Mouse (Mus musculus) CH12.LX (cell line): ENCODE results near the gene Serpinb1a. TPM values are rescaled to one million over a fixed set of nuclear protein-coding genes. Genes with fewer than 3 reads are reported as not detected.
A peak's percentile ranks its signal among the peaks of the same experiment; 100 is the strongest.

Experiments used
- DNase-seq: peaks from one replicate; pipeline ENCODE4 v3.0.0-alpha.2; 2013; ENCODE audit errors: extremely low read depth
- H3K27ac ChIP-seq: 2 replicates; pipeline ENCODE4 v1.5.1; 2012; ENCODE audit warnings: low read depth, mild to moderate bottlenecking, control low read depth, moderate library complexity; ENCODE audit not compliant: insufficient read depth
- H3K27me3 ChIP-seq: replicated peaks from 2 replicates; pipeline ENCODE3; 2012; ENCODE audit warnings: inconsistent platforms
- H3K36me3 ChIP-seq, 2 experiments: replicated peaks in 1 of 2; 2 replicates each; pipeline versions ENCODE3 to v1.6.1; 2012; ENCODE audit warnings: inconsistent platforms in 1 of 2, low read length in 1 of 2, mild to moderate bottlenecking in 1 of 2, mixed read lengths in 1 of 2, moderate library complexity in 1 of 2; ENCODE audit not compliant: control insufficient read depth in 1 of 2, insufficient read depth in 1 of 2
- H3K4me1 ChIP-seq, 2 experiments: 2 replicates each; pipeline ENCODE4 v1.6.1; 2012; ENCODE audit warnings: inconsistent platforms in 1 of 2, moderate library complexity in 1 of 2; ENCODE audit not compliant: insufficient read depth in 2 of 2, control insufficient read depth in 1 of 2
- H3K4me2 ChIP-seq: 2 replicates; pipeline ENCODE4 v1.6.1; 2012; ENCODE audit warnings: low read depth, mild to moderate bottlenecking, control low read depth; ENCODE audit not compliant: poor library complexity, insufficient read depth, severe bottlenecking
- H3K4me3 ChIP-seq, 3 experiments: fragments of 150-350 bp in 1 of 3; sonication (generic) in 1 of 3; replicated peaks in 1 of 3; 2 replicates each; pipeline versions ENCODE3 to v1.5.1; 2011 to 2012; ENCODE audit warnings: low read depth in 2 of 3, low read length in 2 of 3, mild to moderate bottlenecking in 2 of 3, moderate library complexity in 2 of 3, control low read depth in 1 of 3, improper control_type of control experiment in 1 of 3, inconsistent platforms in 1 of 3, mixed read lengths in 1 of 3; ENCODE audit not compliant: poor library complexity in 1 of 3
- H3K79me2 ChIP-seq: replicated peaks from 2 replicates; pipeline ENCODE4 v1.6.1; 2012; ENCODE audit warnings: mild to moderate bottlenecking, moderate library complexity; ENCODE audit not compliant: control insufficient read depth, poor library complexity, insufficient read depth, severe bottlenecking; ENCODE audit errors: extremely low read depth
- H3K9ac ChIP-seq: 2 replicates; pipeline ENCODE4 v1.6.1; 2012; ENCODE audit warnings: low read depth, mild to moderate bottlenecking, control low read depth, moderate library complexity; ENCODE audit not compliant: insufficient read depth
- H3K9me3 ChIP-seq: replicated peaks from 2 replicates; pipeline ENCODE3; 2012; ENCODE audit warnings: low read length, inconsistent platforms, mixed read lengths
- BHLHE40 ChIP-seq: IDR thresholded peaks from 2 replicates; pipeline ENCODE4 v1.6.1; 2011; ENCODE audit warnings: mild to moderate bottlenecking, low read depth, low read length, improper control_type of control experiment
- CHD1 ChIP-seq: IDR thresholded peaks from 2 replicates; pipeline ENCODE4 v1.6.1; 2012; ENCODE audit warnings: low read depth, low read length, improper control_type of control experiment, inconsistent platforms
- E2F4 ChIP-seq: IDR thresholded peaks from 2 replicates; pipeline ENCODE4 v1.6.1; 2011; ENCODE audit warnings: low read depth, low read length, improper control_type of control experiment; ENCODE audit not compliant: insufficient replicate concordance
- HCFC1 ChIP-seq: IDR thresholded peaks from 2 replicates; pipeline ENCODE4 v1.6.1; 2012; ENCODE audit warnings: low read depth, mild to moderate bottlenecking, inconsistent platforms, low read length, improper control_type of control experiment
- IRF4 ChIP-seq: IDR thresholded peaks from 2 replicates; pipeline ENCODE4 v1.6.1; 2014; ENCODE audit warnings: low read depth, mild to moderate bottlenecking, inconsistent platforms, low read length, improper control_type of control experiment
- JUN ChIP-seq: IDR thresholded peaks from 2 replicates; pipeline ENCODE4 v1.6.1; 2011; ENCODE audit warnings: low read depth, mild to moderate bottlenecking, low read length, improper control_type of control experiment, moderate library complexity; ENCODE audit not compliant: insufficient read depth
- KAT2A ChIP-seq: IDR thresholded peaks from 2 replicates; pipeline ENCODE4 v1.6.1; 2012; ENCODE audit warnings: low read length, improper control_type of control experiment, inconsistent platforms; ENCODE audit not compliant: insufficient replicate concordance
- MEF2A ChIP-seq: IDR thresholded peaks from 2 replicates; pipeline ENCODE4 v1.6.1; 2014; ENCODE audit warnings: low read depth, mild to moderate bottlenecking, inconsistent platforms, low read length, improper control_type of control experiment, borderline replicate concordance
- MXI1 ChIP-seq: IDR thresholded peaks from 2 replicates; pipeline ENCODE4 v1.6.1; 2011; ENCODE audit warnings: mild to moderate bottlenecking, low read depth, low read length, improper control_type of control experiment
- NELFE ChIP-seq: IDR thresholded peaks from 2 replicates; pipeline ENCODE4 v1.6.1; 2011; ENCODE audit warnings: low read depth, low read length, improper control_type of control experiment
- NRF1 ChIP-seq: IDR thresholded peaks from 2 replicates; pipeline ENCODE4 v1.6.1; 2014; ENCODE audit warnings: low read depth, mild to moderate bottlenecking, inconsistent platforms, low read length, improper control_type of control experiment, moderate library complexity
- PAX5 ChIP-seq: IDR thresholded peaks from 2 replicates; pipeline ENCODE4 v1.6.1; 2012; ENCODE audit warnings: low read length, inconsistent platforms, mixed read lengths
- RAD21 ChIP-seq: IDR thresholded peaks from 2 replicates; pipeline ENCODE4 v1.6.1; 2011; ENCODE audit warnings: low read depth, mild to moderate bottlenecking, low read length, improper control_type of control experiment, moderate library complexity
- RCOR1 ChIP-seq: conservative IDR thresholded peaks from 2 replicates; pipeline ENCODE4 v1.6.1; 2012; ENCODE audit warnings: low read depth, mild to moderate bottlenecking, inconsistent platforms, low read length, improper control_type of control experiment
- TBP ChIP-seq: conservative IDR thresholded peaks from 2 replicates; pipeline ENCODE4 v1.6.1; 2011; ENCODE audit warnings: low read depth, low read length, improper control_type of control experiment
- TCF12 ChIP-seq: IDR thresholded peaks from 2 replicates; pipeline ENCODE4 v1.6.1; 2014; ENCODE audit warnings: low read depth, mild to moderate bottlenecking, inconsistent platforms, low read length, improper control_type of control experiment
- UBTF ChIP-seq: IDR thresholded peaks from 2 replicates; pipeline ENCODE4 v1.6.1; 2012; ENCODE audit warnings: low read depth, mild to moderate bottlenecking, inconsistent platforms, low read length, improper control_type of control experiment, moderate library complexity
- USF1 ChIP-seq: IDR thresholded peaks from 2 replicates; pipeline ENCODE4 v1.6.1; 2014; ENCODE audit warnings: low read depth, mild to moderate bottlenecking, inconsistent platforms, low read length, improper control_type of control experiment
- dilution Hi-C: fragments of 300-500 bp; cut with MboI; formaldehyde crosslinking; loops from 2 replicates; pipeline ENCODE4 v1.14.3; 2020; ENCODE audit warnings: low sequenced_read_pairs; ENCODE audit not compliant: extremely low pct_unique_long_range_greater_than_20kb, extremely low pct_ligation_motif_present
- in situ Hi-C: fragments of 300-500 bp; cut with MboI; formaldehyde crosslinking; loops from 3 replicates; pipeline ENCODE4 v1.14.3; 2019; ENCODE audit warnings: low sequenced_read_pairs, low pct_ligation_motif_present, low pct_unique_long_range_greater_than_20kb, mixed read lengths
- polyA plus RNA-seq: library from polyadenylated mRNA; unstranded; fragments of >175 nt; gene quantifications from 2 replicates; pipeline ENCODE4 v1.2.1, GENCODE M21; 2012; ENCODE audit warnings: low read depth; ENCODE audit not compliant: insufficient read length
- total RNA-seq, 2 experiments: library from RNA; depleted of rRNA; stranded (reverse); fragments of 300-350 nt in 1 of 2; fragments of >200 nt in 1 of 2; gene quantifications; 2 replicates each; pipeline ENCODE4 v1.2.3; 2012 to 2014

Serpinb1a gene
- total and polyA plus RNA-seq, 3 experiments: 2.5 to 23.0 (median 9.3) TPM

- peaks cover 5 to 42% of the 10 kb centered on the region in 2 experiments; a peak in 3 of 4 replicates for H3K4me1 ChIP-seq
- H3K79me2 ChIP-seq: no peaks in the 10 kb centered on the region
- no peak overlapping the region for H3K27ac ChIP-seq
- H3K4me2 ChIP-seq: no peak overlapping the region
- no peaks in the 10 kb centered on the region for H3K9me3 ChIP-seq
- no peak overlapping the region for H3K4me3 ChIP-seq
- peaks cover 4% of the 10 kb centered on the region for H3K27me3 ChIP-seq
- H3K36me3 ChIP-seq: peaks cover 0 to 4% of the 10 kb centered on the region in 2 experiments
- dilution Hi-C loops (no loop called here), in situ Hi-C loops (loop anchor here (10.0 to 25.0 kb wide), 2 partner anchors 55 to 1062 kb away; partner anchors contain the start of gene Serpinb6c)
- no peak overlapping the region for H3K9ac ChIP-seq
- TF ChIP-seq IRF4: no peak
- TF ChIP-seq MEF2A: no peak
- TF ChIP-seq KAT2A: no peak
- no peak for TF ChIP-seq RAD21
- no peak for TF ChIP-seq JUN
- no peak for TF ChIP-seq TCF12
- DNase-seq: no peak
These were observed 829 bp downstream of the Serpinb1a start for GRCm38 (mm10) chr13:32850156-32850555.

GRCm38 (mm10) chr13:32849531-32850123 is 1.4 kb downstream of the Serpinb1a start:
- Histone ChIP-seq H3K9ac (no peak overlapping the region), H3K36me3 (peaks cover 0 to 4% of the 10 kb centered on the region in 2 experiments), H3K27me3 (peaks cover under 1% of the 10 kb centered on the region), H3K4me3 (no peak overlapping the region), H3K4me2 (no peak overlapping the region), H3K4me1 (peaks cover 5 to 42% of the 10 kb centered on the region in 2 experiments; a peak in 3 of 4 replicates), H3K9me3 (no peaks in the 10 kb centered on the region), H3K27ac (no peak overlapping the region), H3K79me2 (no peaks in the 10 kb centered on the region)
- TF ChIP-seq PAX5 (no peak), TBP (no peak)
- DNase-seq: no peak
- in situ Hi-C loops: loop anchor here (10.0 to 25.0 kb wide), 2 partner anchors 55 to 1063 kb away; partner anchors contain the start of gene Serpinb6c
- dilution Hi-C loops: no loop called here

GRCm38 (mm10) chr13:32849092-32849491 is 1.9 kb downstream of the Serpinb1a start:
- Histone ChIP-seq H3K79me2 (no peaks in the 10 kb centered on the region), H3K9ac (no peak overlapping the region), H3K4me2 (no peak overlapping the region), H3K4me1 (peaks cover 5 to 42% of the 10 kb centered on the region in 2 experiments; a peak in 3 of 4 replicates), H3K27ac (no peak overlapping the region), H3K36me3 (peaks cover 0 to 4% of the 10 kb centered on the region in 2 experiments), H3K4me3 (no peak overlapping the region), H3K9me3 (no peaks in the 10 kb centered on the region), H3K27me3 (no peaks in the 10 kb centered on the region)
- dilution Hi-C loops: no loop called here
- TF ChIP-seq NRF1 (no peak), E2F4 (no peak), TBP (no peak), MXI1 (no peak), USF1 (no peak), CHD1 (no peak), NELFE (no peak), HCFC1 (no peak), PAX5 (no peak), RCOR1 (no peak), BHLHE40 (no peak), UBTF (no peak)
- in situ Hi-C loops: no loop called here
- DNase-seq: peak; percentile 18
